Mouse (Mus musculus): Measurements from ENCODE around the gene Ttc7b.

Gene Ttc7b

GRCm38 (mm10) chr12:100421538-100421937 lies 99.1 kb downstream of the Ttc7b start:
- peak in 1 of 2 experiments; percentile 31 for DNase-seq (ENCODE audit: low read depth in 1 of 2, low spot score in 2 of 2)

GRCm38 (mm10) chr12:100420903-100421302 lies 99.7 kb downstream of the Ttc7b start:
- DNase-seq (ENCODE audit: low read depth in 1 of 2, low spot score in 2 of 2) = no peak

DNA sequence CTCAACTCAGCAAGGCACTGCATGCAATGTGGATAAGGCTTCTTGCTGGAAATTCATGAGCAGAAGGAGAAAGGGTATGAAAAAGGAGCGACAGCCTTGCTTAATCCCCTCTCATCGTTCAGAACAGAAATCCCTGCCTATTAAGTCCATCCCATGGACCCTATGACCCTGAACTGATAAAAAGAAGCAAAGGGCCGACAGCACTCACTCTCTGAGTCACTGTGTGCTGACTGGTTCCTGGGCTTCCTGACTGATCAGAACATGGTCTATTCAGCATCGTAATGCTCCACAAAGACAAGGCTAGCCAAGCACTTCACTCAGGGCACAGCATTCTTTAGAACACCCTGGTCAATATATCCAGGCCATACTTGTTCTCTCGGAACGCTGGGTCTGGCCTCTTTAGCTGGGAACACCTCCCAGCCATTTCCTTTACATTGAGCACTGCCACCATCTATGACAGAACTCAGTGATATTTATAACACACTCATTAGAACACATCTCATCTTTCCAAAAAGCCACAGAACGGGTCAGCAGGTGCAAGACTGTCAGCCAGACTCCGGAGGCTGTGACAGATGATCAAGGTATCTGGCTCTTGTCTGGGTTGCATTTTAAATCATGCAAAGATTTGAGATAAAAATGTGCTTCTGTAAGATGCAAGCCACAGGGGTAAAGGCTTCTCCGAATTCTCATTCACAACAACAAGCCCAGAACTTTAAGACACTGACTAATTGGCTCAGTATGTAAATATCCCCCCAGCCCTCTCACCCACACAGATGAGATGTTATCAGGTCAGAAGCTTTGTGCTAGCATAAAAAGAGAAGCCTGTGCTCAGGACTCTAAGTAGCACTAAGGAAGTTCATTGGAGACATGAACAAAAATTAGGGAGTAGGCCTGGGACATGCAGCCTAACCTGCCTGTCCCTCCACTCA lies 100.4 kb downstream of the Ttc7b start:
- no peak for DNase-seq (ENCODE audit: low read depth in 1 of 2, low spot score in 2 of 2)

DNA sequence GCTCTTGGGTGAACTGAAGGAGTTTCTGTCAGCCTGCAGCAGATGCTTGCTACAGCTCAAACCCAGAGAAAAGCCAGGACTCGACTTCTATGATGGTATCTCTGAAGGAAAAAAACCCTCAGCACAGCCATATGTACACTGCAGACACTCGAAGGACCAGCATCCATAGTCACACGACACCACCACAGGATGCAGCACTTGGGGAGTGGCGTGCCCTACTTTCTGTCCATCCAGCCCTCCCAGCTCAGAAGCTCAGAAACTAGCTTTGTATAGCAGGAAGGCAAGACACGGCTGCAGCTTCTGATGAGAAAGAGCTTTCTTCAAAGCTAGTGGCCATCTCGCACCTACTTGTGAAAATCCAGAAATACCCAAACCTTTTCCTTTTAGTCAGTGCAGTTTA lies 104.8 kb downstream of the Ttc7b start:
- DNase-seq (ENCODE audit: low read depth in 1 of 2, low spot score in 2 of 2) = no peak

- DNase-seq (ENCODE audit: low read depth in 1 of 2, low spot score in 2 of 2) = no peak
Measured at GRCm38 (mm10) chr12:100414717-100415398, 105.8 kb downstream of the Ttc7b start.

DNA sequence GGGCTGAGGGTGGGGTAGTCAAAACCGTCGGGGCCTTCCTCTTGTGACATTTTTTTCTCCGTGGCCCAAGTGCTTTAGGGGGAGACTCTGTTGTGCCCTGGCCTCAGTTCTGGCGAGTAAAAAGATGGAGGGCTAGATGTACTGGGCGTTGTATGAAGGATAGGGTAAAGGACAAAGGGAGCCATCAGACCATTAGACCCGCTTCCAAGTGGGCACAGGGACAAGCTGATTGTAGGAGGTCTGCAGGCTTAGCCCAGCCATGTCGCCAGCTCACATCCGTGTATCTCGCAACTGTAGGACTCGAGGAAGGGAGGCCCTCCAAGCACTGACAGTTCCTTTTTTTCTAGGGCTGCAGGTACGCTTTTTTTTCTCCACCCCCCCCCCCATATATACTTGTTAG lies 111.9 kb downstream of the Ttc7b start:
- DNase-seq (ENCODE audit: low read depth in 1 of 2, low spot score in 2 of 2) = no peak

GRCm38 (mm10) chr12:100408143-100408542 lies 112.5 kb downstream of the Ttc7b start:
- no peak for DNase-seq (ENCODE audit: low read depth in 1 of 2, low spot score in 2 of 2)

GRCm38 (mm10) chr12:100407371-100407770 lies 113.3 kb downstream of the Ttc7b start:
- DNase-seq (ENCODE audit: low read depth in 1 of 2, low spot score in 2 of 2) = no peak

- no peak for DNase-seq (ENCODE audit: low read depth in 1 of 2, low spot score in 2 of 2)
Measured at GRCm38 (mm10) chr12:100406094-100406493, 114.5 kb downstream of the Ttc7b start.

- DNase-seq (ENCODE audit: low read depth in 1 of 2, low spot score in 2 of 2) = no peak
Measured at GRCm38 (mm10) chr12:100405512-100406030, 115.1 kb downstream of the Ttc7b start.

- DNase-seq (ENCODE audit: low read depth in 1 of 2, low spot score in 2 of 2) = no peak
Measured at GRCm38 (mm10) chr12:100404430-100404829, 116.2 kb downstream of the Ttc7b start.

DNA sequence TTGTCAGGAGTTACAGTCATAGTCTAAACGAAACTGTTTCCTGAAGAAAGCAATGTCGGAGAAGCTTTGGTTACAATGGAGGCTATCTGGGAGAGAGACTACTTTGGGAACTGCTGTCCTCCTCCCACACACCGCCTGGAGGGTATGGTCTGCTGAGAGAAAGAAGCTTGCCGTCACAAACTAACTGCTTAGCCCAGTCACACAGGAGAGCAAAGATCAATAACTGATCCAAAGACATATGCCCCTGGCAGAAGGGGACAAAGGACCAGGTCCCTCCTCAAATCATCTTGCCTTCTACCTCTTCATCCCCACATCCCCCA lies 117.7 kb downstream of the Ttc7b start:
- no peak for DNase-seq (ENCODE audit: low read depth in 1 of 2, low spot score in 2 of 2)

DNA sequence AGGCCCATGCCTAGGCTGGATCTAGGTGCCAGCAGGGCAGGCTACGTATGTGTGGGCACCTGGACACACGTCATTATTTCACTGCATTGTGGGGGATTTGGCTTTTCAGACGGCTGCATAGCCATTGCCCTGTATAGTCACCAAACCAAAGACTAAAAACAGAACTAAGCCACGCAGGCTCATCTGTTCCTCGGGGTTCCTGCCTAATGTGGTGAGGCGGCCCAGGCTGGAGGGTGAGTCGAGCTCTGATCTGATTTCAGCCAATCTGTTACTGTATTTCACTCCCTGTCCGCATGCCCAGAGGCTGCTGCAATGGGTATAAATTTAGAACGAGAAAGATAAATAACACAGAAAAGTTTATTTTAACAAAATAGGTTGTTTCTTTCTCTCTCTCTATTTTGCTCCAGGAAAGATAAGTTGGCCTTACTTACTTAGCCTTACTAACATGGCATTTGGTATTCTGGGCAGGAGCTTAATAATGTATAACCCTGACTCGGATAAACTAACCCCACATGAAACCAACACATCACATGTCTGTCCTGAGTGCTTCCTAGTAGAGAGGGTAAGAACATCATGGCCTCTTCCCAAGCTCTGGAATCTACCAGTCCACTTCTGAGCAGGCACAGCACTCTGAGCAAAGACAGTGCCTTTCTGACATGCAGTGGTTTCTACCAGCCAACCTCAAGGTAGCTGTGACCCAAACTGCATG lies 118.2 kb downstream of the Ttc7b start:
- DNase-seq (ENCODE audit: low read depth in 1 of 2, low spot score in 2 of 2) = no peak

- no peak for DNase-seq (ENCODE audit: low read depth in 1 of 2, low spot score in 2 of 2)
Measured at GRCm38 (mm10) chr12:100400119-100400518, 120.5 kb downstream of the Ttc7b start.

GRCm38 (mm10) chr12:100399126-100399727 lies 121.4 kb downstream of the Ttc7b start:
- DNase-seq (ENCODE audit: low read depth in 1 of 2, low spot score in 2 of 2) = no peak

- DNase-seq (ENCODE audit: low read depth in 1 of 2, low spot score in 2 of 2) = no peak
Measured at GRCm38 (mm10) chr12:100398268-100398943, 122.2 kb downstream of the Ttc7b start.

DNA sequence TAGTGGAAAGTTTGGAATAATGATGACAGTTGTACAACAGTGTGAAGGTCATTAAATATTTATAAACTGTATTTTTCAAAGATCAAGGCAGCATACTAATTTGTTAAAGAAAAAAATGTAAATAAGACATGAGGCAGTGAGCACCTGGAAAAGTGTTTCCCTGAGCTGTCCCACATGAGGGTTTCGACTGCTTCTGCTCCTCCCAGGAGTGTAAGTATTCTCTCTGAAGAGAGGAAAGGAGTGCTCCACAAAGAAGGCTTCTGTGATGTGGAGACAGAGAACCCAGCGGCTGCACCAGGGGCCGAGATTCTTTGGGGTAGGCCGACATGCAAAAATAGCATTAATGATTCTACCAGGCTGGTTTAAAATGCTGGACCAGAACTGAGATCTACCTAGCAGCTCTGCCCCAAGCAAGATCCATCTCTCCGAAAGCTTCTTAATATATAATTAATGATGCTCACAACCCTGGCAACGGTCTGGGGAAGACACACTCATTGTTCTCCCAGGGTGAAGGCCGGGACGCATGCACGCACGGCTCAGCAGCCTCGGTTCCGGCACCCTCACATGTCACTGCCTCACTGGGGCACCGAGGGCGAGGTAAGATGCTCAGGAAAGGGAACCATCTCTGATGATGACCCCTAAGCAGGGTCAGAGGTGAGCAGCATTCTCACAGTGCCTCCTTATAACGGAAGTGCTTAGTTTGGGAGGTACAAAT lies 123.0 kb downstream of the Ttc7b start:
- DNase-seq (ENCODE audit: low read depth in 1 of 2, low spot score in 2 of 2) = no peak

- DNase-seq (ENCODE audit: low read depth in 1 of 2, low spot score in 2 of 2) = no peak
Measured at GRCm38 (mm10) chr12:100396806-100397205, 123.8 kb downstream of the Ttc7b start.

- no peak for DNase-seq (ENCODE audit: low read depth in 1 of 2, low spot score in 2 of 2)
Measured at GRCm38 (mm10) chr12:100393532-100393931, 127.1 kb downstream of the Ttc7b start.

DNA sequence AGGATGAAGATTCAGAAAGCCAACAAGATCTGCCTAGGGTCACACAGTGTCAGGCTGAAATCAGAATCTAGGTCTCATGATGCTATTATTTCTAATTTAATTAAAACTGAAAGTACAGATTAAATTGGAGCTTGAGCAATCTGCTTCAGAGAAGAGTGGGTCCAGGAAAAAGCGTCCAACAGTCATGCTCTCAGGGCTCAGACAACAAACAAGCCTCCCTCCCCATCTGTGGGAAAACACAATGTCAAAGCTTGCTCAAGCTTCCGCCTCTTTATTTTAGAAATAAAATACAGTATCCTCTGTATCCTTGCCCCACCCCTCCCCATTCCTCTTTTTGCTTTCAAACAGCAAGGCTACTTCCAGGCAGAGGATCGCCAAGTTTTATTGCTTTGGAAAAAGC lies 127.5 kb downstream of the Ttc7b start:
- DNase-seq (ENCODE audit: low read depth in 1 of 2, low spot score in 2 of 2) = no peak

Measured in monocyte, adult 2 months (primary cell).